Comparison of ENCODE assay signal across 10 mouse cellular contexts in genomic region chr2:160610012-160610411, GRCm38 (mm10). TPM values are rescaled to one million over a fixed set of nuclear protein-coding genes. Genes with fewer than 3 reads are reported as not detected.
A peak's percentile ranks its signal among the peaks of the same experiment; 100 is the strongest.
DNase-seq lines count a peak whose midpoint lies in the region; ATAC-seq and TF ChIP-seq lines count a peak whose summit lies in the region.
"Had no signal": no experiment of that assay in that cellular context is flagged by ENCODE, and none has a peak within 500 bp of the region (broad histone marks: within the 10 kb centered on the region; RNA-seq: fewer than 3 reads in every experiment).

No protein-coding gene starts in this region.

- no peak overlapping the region for H3K4me2 ChIP-seq in hindbrain, embryonic 12.5 days (replicated peaks)
- no peak overlapping the region for H3K4me2 ChIP-seq in hindbrain, embryonic 11.5 days (replicated peaks; ENCODE audit: low read depth, low read length)
- no peak overlapping the region for H3K4me2 ChIP-seq in forebrain, postnatal 0 days (ENCODE audit: low read depth)
- no peak overlapping the region for H3K4me2 ChIP-seq in intestine, embryonic 15.5 days (replicated peaks)
- H3K4me2 ChIP-seq: kidney, embryonic 15.5 days had no signal

- H3K9me3 ChIP-seq in hindbrain, embryonic 12.5 days (replicated peaks) = no peaks in the 10 kb centered on the region
- H3K9me3 ChIP-seq in hindbrain, embryonic 11.5 days (ENCODE audit: control insufficient read depth, low read length) = no peaks in the 10 kb centered on the region
- H3K9me3 ChIP-seq in forebrain, postnatal 0 days (ENCODE audit: low read length) = no peaks in the 10 kb centered on the region
- H3K9me3 ChIP-seq in intestine, embryonic 15.5 days = no peaks in the 10 kb centered on the region
- H3K9me3 ChIP-seq: kidney, embryonic 15.5 days had no signal

- H3K36me3 ChIP-seq in hindbrain, embryonic 12.5 days = no peaks in the 10 kb centered on the region
- no peaks in the 10 kb centered on the region for H3K36me3 ChIP-seq in hindbrain, embryonic 11.5 days (ENCODE audit: control insufficient read depth, insufficient read depth, low read length)
- H3K36me3 ChIP-seq in forebrain, postnatal 0 days (ENCODE audit: insufficient read depth) = no peaks in the 10 kb centered on the region
- no peaks in the 10 kb centered on the region for H3K36me3 ChIP-seq in intestine, embryonic 15.5 days
- H3K36me3 ChIP-seq: kidney, embryonic 15.5 days had no signal

- no peak for TF ChIP-seq CTCF in forebrain, postnatal 0 days (IDR thresholded peaks at IDR 0.05; ENCODE audit: low read depth)

- H3K27ac ChIP-seq in hindbrain, embryonic 12.5 days = no peak overlapping the region
- no peak overlapping the region for H3K27ac ChIP-seq in hindbrain, embryonic 11.5 days (ENCODE audit: low read depth, low read length)
- no peak overlapping the region for H3K27ac ChIP-seq in forebrain, postnatal 0 days (ENCODE audit: low read depth, low read length)
- H3K27ac ChIP-seq in intestine, embryonic 15.5 days = no peak overlapping the region
- H3K27ac ChIP-seq: kidney, embryonic 15.5 days; macrophage had no signal

- H3K27me3 ChIP-seq in hindbrain, embryonic 12.5 days = no peaks in the 10 kb centered on the region
- H3K27me3 ChIP-seq in hindbrain, embryonic 11.5 days (ENCODE audit: control insufficient read depth, insufficient read depth, low read length) = no peaks in the 10 kb centered on the region
- no peaks in the 10 kb centered on the region for H3K27me3 ChIP-seq in forebrain, postnatal 0 days (ENCODE audit: insufficient read depth, low read length)
- H3K27me3 ChIP-seq in intestine, embryonic 15.5 days (replicated peaks) = no peaks in the 10 kb centered on the region
- H3K27me3 ChIP-seq: kidney, embryonic 15.5 days had no signal

- no peak for DNase-seq in hindbrain, embryonic 11.5 days (ENCODE audit: low spot score)
- DNase-seq in retina, postnatal 1 day = peak; percentile 71
- DNase-seq in retina, embryonic 14.5 days (ENCODE audit: low spot score) = no peak
- DNase-seq in forebrain, postnatal 0 days = peak; percentile 78
- DNase-seq: adrenal gland, postnatal 14 days had no signal

- 63% methylated on average over 2 of the region's 2 CpGs for WGBS in hindbrain, embryonic 12.5 days
- 67% methylated on average over 2 of the region's 2 CpGs for WGBS in hindbrain, embryonic 11.5 days
- 28% methylated on average over 2 of the region's 2 CpGs for WGBS in forebrain, postnatal 0 days
- 66% methylated on average over 2 of the region's 2 CpGs for WGBS in intestine, embryonic 15.5 days

- H3K4me3 ChIP-seq in hindbrain, embryonic 12.5 days = no peak overlapping the region
- H3K4me3 ChIP-seq in hindbrain, embryonic 11.5 days (ENCODE audit: low read depth, low read length) = no peak overlapping the region
- H3K4me3 ChIP-seq in forebrain, postnatal 0 days (ENCODE audit: low read depth, low read length) = no peak overlapping the region
- H3K4me3 ChIP-seq in intestine, embryonic 15.5 days (replicated peaks) = no peak overlapping the region
- H3K4me3 ChIP-seq: kidney, embryonic 15.5 days had no signal

- H3K4me1 ChIP-seq in hindbrain, embryonic 12.5 days = no peaks in the 10 kb centered on the region
- no peaks in the 10 kb centered on the region for H3K4me1 ChIP-seq in hindbrain, embryonic 11.5 days (replicated peaks; ENCODE audit: control insufficient read depth, insufficient read depth, low read length)
- no peaks in the 10 kb centered on the region for H3K4me1 ChIP-seq in forebrain, postnatal 0 days (ENCODE audit: insufficient read depth)
- H3K4me1 ChIP-seq in intestine, embryonic 15.5 days (replicated peaks) = no peaks in the 10 kb centered on the region

- no peak overlapping the region for H3K9ac ChIP-seq in hindbrain, embryonic 12.5 days
- no peak overlapping the region for H3K9ac ChIP-seq in hindbrain, embryonic 11.5 days (ENCODE audit: low read depth, low read length)
- no peak overlapping the region for H3K9ac ChIP-seq in forebrain, postnatal 0 days
- H3K9ac ChIP-seq in intestine, embryonic 15.5 days = no peak overlapping the region
- H3K9ac ChIP-seq: kidney, embryonic 15.5 days had no signal

- ATAC-seq in hindbrain, embryonic 12.5 days (ENCODE audit: low FRiP score) = peak; percentile 75
- no peak for ATAC-seq in hindbrain, embryonic 11.5 days (ENCODE audit: low FRiP score)
- peak; percentile 69 for ATAC-seq in forebrain, postnatal 0 days
- ATAC-seq in megakaryocyte-erythroid progenitor cell, adult 5-6 weeks (replicated peaks; ENCODE audit: low FRiP score, low TSS enrichment, poor library complexity, severe bottlenecking) = 0 out of 2 replicates have a peak, but pooled peaks have one; percentile 24
- ATAC-seq in intestine, embryonic 15.5 days = no peak

RNA-seq across cellular contexts. Expression of gene Top1, which starts 35.7 kb away (rescaled TPM):
- 114 and 122 TPM in 2 replicates for polyA plus RNA-seq in hindbrain, embryonic 12.5 days (2016; fragmentation: Nextera tagmentation; extraction: Ambion mirVana)
- polyA plus RNA-seq in hindbrain, embryonic 11.5 days (2014; fragmentation: Nextera tagmentation; extraction: Ambion mirVana) = 106 and 123 TPM in 2 replicates
- total RNA-seq in forebrain, postnatal 0 days (2014; rRNA removed) = 42.5 and 56.7 TPM in 2 replicates
- 35.4 and 46.1 TPM in 2 replicates for polyA plus RNA-seq in forebrain, postnatal 0 days (2015; fragmentation: Nextera tagmentation; extraction: Ambion mirVana)
- total RNA-seq in megakaryocyte-erythroid progenitor cell, adult 5-6 weeks (2014; fragmentation: Nextera tagmentation) = 93.4 and 93.5 TPM in 2 replicates
- total RNA-seq in megakaryocyte-erythroid progenitor cell, adult 5-6 weeks (2017) = 205 and 207 TPM in 2 replicates
- polyA plus RNA-seq in intestine, embryonic 15.5 days (2015; fragmentation: Nextera tagmentation; extraction: Ambion mirVana) = 61.5 and 65.3 TPM in 2 replicates

Comparison
In these comparisons a context has a peak if more than half of its experiments do, and no peak if none do; other contexts are left out.
1. ATAC-seq: peak in hindbrain, embryonic 12.5 days (single experiment), forebrain, postnatal 0 days (single experiment) and megakaryocyte-erythroid progenitor cell, adult 5-6 weeks (single experiment); none in hindbrain, embryonic 11.5 days (single experiment) and intestine, embryonic 15.5 days (single experiment).
2. DNase-seq: peak in retina, postnatal 1 day (single experiment) and forebrain, postnatal 0 days (single experiment); none in hindbrain, embryonic 11.5 days (single experiment) and retina, embryonic 14.5 days (single experiment).